In genomic region chr16:18679112-18679511, GRCm38 (mm10) we compare ENCODE assay signal across 14 mouse cellular contexts. TPM values are rescaled to one million over a fixed set of nuclear protein-coding genes. Genes with fewer than 3 reads are reported as not detected.
A peak's percentile ranks its signal among the peaks of the same experiment; 100 is the strongest.
DNase-seq lines count a peak whose midpoint lies in the region; ATAC-seq and TF ChIP-seq lines count a peak whose summit lies in the region.
"Had no signal": no experiment of that assay in that cellular context is flagged by ENCODE, and none has a peak within 500 bp of the region (broad histone marks: within the 10 kb centered on the region; RNA-seq: fewer than 3 reads in every experiment).

No protein-coding gene starts in this region.

- TF ChIP-seq EP300 in lung, postnatal 0 days (IDR thresholded peaks at IDR 0.05) = no peak

- WGBS in lung, postnatal 0 days = 43% methylated on average over 5 of the region's 5 CpGs
- 62% methylated on average over 5 of the region's 5 CpGs for WGBS in small intestine, adult 2 months

- peak; percentile 33 for TF ChIP-seq CTCF in gastrocnemius, adult 2 months (IDR thresholded peaks at IDR 0.05)
- TF ChIP-seq CTCF in lung, postnatal 0 days (IDR thresholded peaks at IDR 0.05) = peak; percentile 50
- peak; percentile 34; the same call in 1 of the 2 replicates for TF ChIP-seq CTCF in small intestine, adult 2 months (IDR thresholded peaks at IDR 0.05; ENCODE audit: extremely low read depth, insufficient read length, insufficient replicate concordance, low read depth, low read length)

- DNase-seq in gastrocnemius, adult 2 months = no peak
- DNase-seq in gastrocnemius, postnatal 4 days (ENCODE audit: low spot score in 2 of 2) = no peak
- no peak for DNase-seq in lung, postnatal 0 days (ENCODE audit: low spot score)
- DNase-seq in lung, postnatal 25 days (ENCODE audit: low spot score) = no peak
- DNase-seq in ZHBTc4 (ENCODE audit: low read depth, low spot score) = peak; percentile 74
- no peak for DNase-seq in adrenal gland, adult 2 months
- DNase-seq in urinary bladder, postnatal 10 days (ENCODE audit: low spot score) = no peak
- DNase-seq: cerebellum, postnatal 14 days; thymus, adult 2 months had no signal

- no peaks in the 10 kb centered on the region for H3K4me1 ChIP-seq in lung, postnatal 0 days (ENCODE audit: insufficient read depth, low read depth, low read length)
- H3K4me1 ChIP-seq in small intestine, adult 2 months (ENCODE audit: control insufficient read depth, insufficient read depth, insufficient read length, low read length) = peaks cover 4% of the 10 kb centered on the region; the same call in 1 of the 2 replicates

- no peak for ATAC-seq in lung, postnatal 0 days

- H3K27me3 ChIP-seq in lung, postnatal 0 days (replicated peaks; ENCODE audit: insufficient read depth, low read length) = no peaks in the 10 kb centered on the region
- no peaks in the 10 kb centered on the region for H3K27me3 ChIP-seq in small intestine, adult 2 months (ENCODE audit: control insufficient read depth, insufficient read depth, low read length)
- H3K27me3 ChIP-seq: kidney, embryonic 15.5 days had no signal

- TF ChIP-seq POLR2A in small intestine, adult 2 months (IDR thresholded peaks at IDR 0.05; ENCODE audit: low read depth, low read length) = no peak

- no peak overlapping the region for H3K27ac ChIP-seq in gastrocnemius, adult 2 months
- H3K27ac ChIP-seq in lung, postnatal 0 days (ENCODE audit: low read length) = no peak overlapping the region
- H3K27ac ChIP-seq in small intestine, adult 2 months (ENCODE audit: insufficient read depth, low read depth, low read length) = no peak overlapping the region
- H3K27ac ChIP-seq: hindbrain, embryonic 10.5 days; kidney, embryonic 15.5 days; macrophage had no signal

- H3K36me3 ChIP-seq in lung, postnatal 0 days (ENCODE audit: insufficient read depth, low read length) = no peaks in the 10 kb centered on the region
- no peaks in the 10 kb centered on the region for H3K36me3 ChIP-seq in small intestine, adult 2 months (ENCODE audit: control insufficient read depth, insufficient read depth, low read length)
- H3K36me3 ChIP-seq: hindbrain, embryonic 10.5 days; kidney, embryonic 15.5 days had no signal

- H3K4me3 ChIP-seq in gastrocnemius, adult 2 months = no peak overlapping the region
- no peak overlapping the region for H3K4me3 ChIP-seq in lung, postnatal 0 days (ENCODE audit: low read depth, low read length)
- H3K4me3 ChIP-seq in small intestine, adult 2 months (ENCODE audit: low read depth, low read length) = no peak overlapping the region
- H3K4me3 ChIP-seq: hindbrain, embryonic 10.5 days; kidney, embryonic 15.5 days had no signal

- H3K9ac ChIP-seq in lung, postnatal 0 days (replicated peaks; ENCODE audit: low read depth) = no peak overlapping the region
- H3K9ac ChIP-seq: kidney, embryonic 15.5 days had no signal

- intact Hi-C loops in gastrocnemius, adult 2 months (cut with DNase I) = loop anchor here (5.0 kb wide), 1 partner anchor 237 kb away; no protein-coding TSS in a partner anchor

- H3K9me3 ChIP-seq in lung, postnatal 0 days (ENCODE audit: low read length) = no peaks in the 10 kb centered on the region
- H3K9me3 ChIP-seq: hindbrain, embryonic 10.5 days; kidney, embryonic 15.5 days had no signal

- no peak overlapping the region for H3K4me2 ChIP-seq in lung, postnatal 0 days (replicated peaks; ENCODE audit: low read depth, low read length)
- H3K4me2 ChIP-seq: heart, embryonic 11.5 days; kidney, embryonic 15.5 days had no signal

RNA-seq across cellular contexts. Expression of gene Sept5, which starts 49.4 kb away (rescaled TPM):
- total RNA-seq in gastrocnemius, adult 2 months (2021) = 1 to 10 TPM; 3.1 to 6.1 TPM
- total RNA-seq in gastrocnemius, postnatal 4 days (2021) = 10 to 100 TPM; 11.3 to 12.9 TPM
- polyA plus RNA-seq in lung, postnatal 0 days (2015; fragmentation: Nextera tagmentation; extraction: Ambion mirVana) = 8.5 and 9.6 TPM in 2 replicates
- 64.1 and 381 TPM in 2 replicates for polyA plus RNA-seq in small intestine, adult 2 months (2012; rRNA removed)
- total RNA-seq in adrenal gland, adult 2 months (2021) = 10 to 100 TPM; 12.6 to 12.9 TPM
- 8.0 and 9.1 TPM in 2 replicates for polyA plus RNA-seq in adrenal gland, adult 2 months (2012; rRNA removed)

RNA-seq across cellular contexts. Expression of gene Gm49601, which starts 52.9 kb away (rescaled TPM):
- 1 to 10 TPM in 1 of 2 experiments, under 1 TPM in 1; 0.61 to 1.1 TPM for total RNA-seq in gastrocnemius, adult 2 months (2021)
- total RNA-seq in gastrocnemius, postnatal 4 days (2021) = 1 to 10 TPM; 2.2 to 3.6 TPM
- polyA plus RNA-seq in lung, postnatal 0 days (2015; fragmentation: Nextera tagmentation; extraction: Ambion mirVana) = 2.2 and 3.1 TPM in 2 replicates
- polyA plus RNA-seq in small intestine, adult 2 months (2012; rRNA removed) = 22.7 and 156 TPM in 2 replicates
- total RNA-seq in adrenal gland, adult 2 months (2021) = 1 to 10 TPM; 2.4 to 3.6 TPM
- polyA plus RNA-seq in adrenal gland, adult 2 months (2012; rRNA removed) = 3.7 and 4.0 TPM in 2 replicates
- polyA plus RNA-seq: macrophage had no signal

RNA-seq across cellular contexts. Expression of gene Gp1bb, which starts 56.9 kb away (rescaled TPM):
- total RNA-seq in gastrocnemius, adult 2 months (2021) = not detected
- total RNA-seq in gastrocnemius, postnatal 4 days (2021) = under 1 TPM in 1 of 2 experiments, not detected in 1; 0.27 TPM
- 7.9 and 8.8 TPM in 2 replicates for polyA plus RNA-seq in lung, postnatal 0 days (2015; fragmentation: Nextera tagmentation; extraction: Ambion mirVana)
- 35.8 and 580 TPM in 2 replicates for polyA plus RNA-seq in small intestine, adult 2 months (2012; rRNA removed)
- not detected for total RNA-seq in adrenal gland, adult 2 months (2021)
- 2.1 and 4.0 TPM in 2 replicates for polyA plus RNA-seq in adrenal gland, adult 2 months (2012; rRNA removed)
